Mouse (Mus musculus) lung, adult 10 weeks (tissue): ENCODE results near the gene Zfp992. TPM values are rescaled to one million over a fixed set of nuclear protein-coding genes. Genes with fewer than 3 reads are reported as not detected.

Experiments
- polyA plus RNA-seq: library from polyadenylated mRNA; stranded (reverse); fragments of 350-450 nt; fragmentation: Illumina TruSeq; extraction: RNeasy Lipid Tissue Mini Kit (QIAGEN cat#74804); gene quantifications from one replicate; pipeline ENCODE4 v1.2.3, GENCODE M21; 2014; ENCODE audit warnings: low read depth, low replicate concordance; ENCODE audit not compliant: insufficient read depth

Gene Zfp992
- polyA plus RNA-seq = 0.86 TPM

GRCm38 (mm10) chr4:146448950-146449349 is at the start of gene Zfp992:
TSS of gene Zfp992 (plus strand) at chr4:146449023.

GRCm38 (mm10) chr4:146501727-146502126 is 52.9 kb downstream of the Zfp992 start, which contains the start of gene Zfp981:
TSS of gene Zfp981 (plus strand) at chr4:146502027.

Other genes with a start within 250 kb of the Zfp992 start
- not detected for gene Zfp981, start 53.0 kb downstream of the Zfp992 start, polyA plus RNA-seq
- not detected for gene Zfp993, start 161.9 kb downstream of the Zfp992 start, polyA plus RNA-seq